Mouse (Mus musculus) forebrain, embryonic 13.5 days (tissue): Measurements from ENCODE around the gene Col8a2. TPM values are rescaled to one million over a fixed set of nuclear protein-coding genes. Genes with fewer than 3 reads are reported as not detected.

Source experiments
- ATAC-seq: fragments of 200-750 bp; cut with Nextera tagmentation; 2 replicates; pipeline ENCODE4 v1.8.0; 2017
- H3K27ac ChIP-seq: fragments of 300-500 bp; sonication (generic); 2 replicates; pipeline ENCODE4 v1.5.1; 2015; ENCODE audit warnings: inconsistent platforms, mild to moderate bottlenecking, moderate library complexity
- H3K27me3 ChIP-seq: fragments of 300-500 bp; sonication (generic); 2 replicates; pipeline ENCODE4 v1.6.1; 2015; ENCODE audit warnings: mild to moderate bottlenecking, inconsistent platforms
- H3K36me3 ChIP-seq: fragments of 300-500 bp; sonication (generic); 2 replicates; pipeline ENCODE4 v1.6.1; 2015; ENCODE audit warnings: mild to moderate bottlenecking, inconsistent platforms; ENCODE audit not compliant: poor library complexity, severe bottlenecking
- H3K4me1 ChIP-seq: fragments of 300-500 bp; sonication (generic); 2 replicates; pipeline ENCODE4 v1.6.1; 2015; ENCODE audit warnings: inconsistent platforms
- H3K4me2 ChIP-seq: fragments of 300-500 bp; sonication (generic); 2 replicates; pipeline ENCODE4 v1.6.1; 2015; ENCODE audit warnings: inconsistent platforms, mild to moderate bottlenecking, moderate library complexity
- H3K4me3 ChIP-seq: fragments of 300-500 bp; sonication (generic); 2 replicates; pipeline ENCODE4 v1.5.1; 2015; ENCODE audit warnings: mild to moderate bottlenecking, inconsistent platforms
- H3K9ac ChIP-seq: fragments of 300-500 bp; sonication (generic); 2 replicates; pipeline ENCODE4 v1.6.1; 2015; ENCODE audit warnings: mild to moderate bottlenecking, inconsistent platforms
- H3K9me3 ChIP-seq: fragments of 300-500 bp; sonication (generic); replicated peaks from 2 replicates; pipeline ENCODE4 v1.6.1; 2016; ENCODE audit warnings: inconsistent platforms
- WGBS: fragments of 180-500 bp; shearing (Covaris S2); methylation state at CpG from one replicate; pipeline ENCODE4 v1.1.7; 2015; 5-methylcytosine and 5-hydroxymethylcytosine counted together
- polyA plus RNA-seq: library from polyadenylated mRNA; unstranded; fragments of >200 nt; fragmentation: Nextera tagmentation; extraction: Ambion mirVana; gene quantifications from 2 replicates; pipeline ENCODE4 v1.2.1, GENCODE M21; 2015

Col8a2 gene
- polyA plus RNA-seq, 1 experiment from 2014 or later = 0.96 TPM

- peak overlapping the region; percentile 98 for H3K4me3 ChIP-seq
- peak overlapping the region; percentile 99 for H3K9ac ChIP-seq
- 73% methylated on average over 14 of the region's 14 CpGs for WGBS
- no peak for ATAC-seq
- no peaks in the 10 kb centered on the region for H3K27me3 ChIP-seq
- 0 out of 2 replicates have a peak overlapping the region, but pooled peaks have one; percentile 94 for H3K27ac ChIP-seq
- peak overlapping the region; percentile 99 for H3K4me2 ChIP-seq
- peaks cover 74% of the 10 kb centered on the region for H3K4me1 ChIP-seq
- H3K9me3 ChIP-seq = no peaks in the 10 kb centered on the region
- peaks cover 6% of the 10 kb centered on the region; the same call in 1 of the 2 replicates for H3K36me3 ChIP-seq
Observed at GRCm38 (mm10) chr4:126253637-126254272, 32.8 kb upstream of the Col8a2 start.

GRCm38 (mm10) chr4:126254315-126255112, 32.1 kb upstream of the Col8a2 start:
- Histone ChIP-seq H3K4me2 (peak overlapping the region; percentile 99), H3K4me3 (peak overlapping the region; percentile 98), H3K27me3 (no peaks in the 10 kb centered on the region; the same call in 1 of the 2 replicates), H3K27ac (peak overlapping the region; percentile 94), H3K4me1 (peaks cover 73% of the 10 kb centered on the region), H3K9ac (peak overlapping the region; percentile 99), H3K36me3 (peaks cover 6% of the 10 kb centered on the region; the same call in 1 of the 2 replicates), H3K9me3 (no peaks in the 10 kb centered on the region)
- no peak; the same call in 1 of the 2 replicates for ATAC-seq
- WGBS = 16% methylated on average over 9 of the region's 9 CpGs

GRCm38 (mm10) chr4:126255113-126256001, 31.2 kb upstream of the Col8a2 start:
- peak overlapping the region; percentile 94 for H3K27ac ChIP-seq
- under 1% methylated on average over 49 of the region's 50 CpGs for WGBS
- H3K4me3 ChIP-seq = peak overlapping the region; percentile 98
- peak overlapping the region; percentile 99 for H3K4me2 ChIP-seq
- peak overlapping the region; percentile 99 for H3K9ac ChIP-seq
- peaks cover 6% of the 10 kb centered on the region; the same call in 1 of the 2 replicates for H3K36me3 ChIP-seq
- no peaks in the 10 kb centered on the region; the same call in 1 of the 2 replicates for H3K27me3 ChIP-seq
- ATAC-seq = peak; percentile 44
- no peaks in the 10 kb centered on the region for H3K9me3 ChIP-seq
- peaks cover 72% of the 10 kb centered on the region for H3K4me1 ChIP-seq

- Histone ChIP-seq H3K4me3 (peak within 1 kb of the TSS; percentile 98), H3K27ac (peak within 1 kb of the TSS; percentile 94), H3K36me3 (no peaks in the 10 kb centered on the region; the same call in 1 of the 2 replicates), H3K4me2 (peak within 1 kb of the TSS; percentile 99), H3K9ac (peak within 1 kb of the TSS; percentile 99), H3K27me3 (peaks cover 3% of the 10 kb centered on the region; the same call in 1 of the 2 replicates), H3K9me3 (no peaks in the 10 kb centered on the region), H3K4me1 (peaks cover 64% of the 10 kb centered on the region)
- ATAC-seq = peak; percentile 87
- WGBS = under 1% methylated on average over 59 of the region's 59 CpGs
Observed at GRCm38 (mm10) chr4:126256131-126256791, 30.3 kb upstream of the Col8a2 start, which contains the start of gene Map7d1. Map7d1 (minus strand) TSS chr4:126256343.

- H3K4me3 ChIP-seq = peak overlapping the region; percentile 98
- WGBS = 2% methylated on average over 26 of the region's 26 CpGs
- H3K9ac ChIP-seq = peak overlapping the region; percentile 99
- H3K36me3 ChIP-seq = no peaks in the 10 kb centered on the region
- peaks cover 61% of the 10 kb centered on the region for H3K4me1 ChIP-seq
- H3K4me2 ChIP-seq = peak overlapping the region; percentile 99
- no peaks in the 10 kb centered on the region for H3K9me3 ChIP-seq
- no peak for ATAC-seq
- peak overlapping the region; percentile 94 for H3K27ac ChIP-seq
- peaks cover 3% of the 10 kb centered on the region; the same call in 1 of the 2 replicates for H3K27me3 ChIP-seq
Observed at GRCm38 (mm10) chr4:126256967-126257881, 29.4 kb upstream of the Col8a2 start.

GRCm38 (mm10) chr4:126259063-126259462, 27.5 kb upstream of the Col8a2 start:
- Histone ChIP-seq H3K4me3 (no peak overlapping the region), H3K27ac (no peak overlapping the region), H3K27me3 (peaks cover 3% of the 10 kb centered on the region; the same call in 1 of the 2 replicates), H3K4me2 (no peak overlapping the region), H3K9me3 (no peaks in the 10 kb centered on the region), H3K4me1 (peaks cover 54% of the 10 kb centered on the region), H3K9ac (peak overlapping the region; percentile 5), H3K36me3 (no peaks in the 10 kb centered on the region)
- no peak for ATAC-seq
- WGBS = 36% methylated on average over 3 of the region's 3 CpGs

- no peak for ATAC-seq
- peak overlapping the region; percentile 16; the same call in 1 of the 2 replicates for H3K27ac ChIP-seq
- no peaks in the 10 kb centered on the region for H3K36me3 ChIP-seq
- H3K4me2 ChIP-seq = peak overlapping the region; percentile 24
- peak overlapping the region; percentile 5 for H3K9ac ChIP-seq
- peaks cover 3% of the 10 kb centered on the region; the same call in 1 of the 2 replicates for H3K27me3 ChIP-seq
- H3K9me3 ChIP-seq = no peaks in the 10 kb centered on the region
- under 1% methylated on average over 15 of the region's 15 CpGs for WGBS
- no peak overlapping the region for H3K4me3 ChIP-seq
- peaks cover 48% of the 10 kb centered on the region for H3K4me1 ChIP-seq
Observed at GRCm38 (mm10) chr4:126259523-126260160, 27.0 kb upstream of the Col8a2 start.

- Histone ChIP-seq H3K27me3 (peaks cover 3% of the 10 kb centered on the region; the same call in 1 of the 2 replicates), H3K9ac (no peak overlapping the region; the same call in 1 of the 2 replicates), H3K4me1 (peaks cover 44% of the 10 kb centered on the region), H3K4me3 (no peak overlapping the region), H3K4me2 (no peak overlapping the region), H3K36me3 (no peaks in the 10 kb centered on the region), H3K27ac (no peak overlapping the region), H3K9me3 (no peaks in the 10 kb centered on the region)
- 12% methylated on average over 10 of the region's 10 CpGs for WGBS
- no peak for ATAC-seq
Observed at GRCm38 (mm10) chr4:126260520-126261201, 25.9 kb upstream of the Col8a2 start.

GRCm38 (mm10) chr4:126261266-126261665, 25.3 kb upstream of the Col8a2 start:
- Histone ChIP-seq H3K4me1 (peaks cover 45% of the 10 kb centered on the region), H3K36me3 (no peaks in the 10 kb centered on the region), H3K9ac (no peak overlapping the region), H3K4me3 (no peak overlapping the region), H3K27ac (no peak overlapping the region), H3K4me2 (no peak overlapping the region), H3K27me3 (peaks cover 3% of the 10 kb centered on the region; the same call in 1 of the 2 replicates), H3K9me3 (no peaks in the 10 kb centered on the region)
- no peak for ATAC-seq
- WGBS = 81% methylated on average over 6 of the region's 6 CpGs
